Mouse (Mus musculus) spleen, adult 2 months (tissue): ENCODE data around the gene L1cam.

ENCODE experiments used
- CTCF ChIP-seq: fragments of 200-500 bp; IDR thresholded peaks from 2 replicates; pipeline ENCODE4 v1.5.1; 2011; ENCODE audit warnings: mild to moderate bottlenecking, inconsistent platforms; ENCODE audit not compliant: insufficient read depth, insufficient read length, insufficient replicate concordance; ENCODE audit errors: extremely low read depth
- POLR2A ChIP-seq: fragments of 200-500 bp; IDR thresholded peaks from 2 replicates; pipeline ENCODE4 v1.6.1; 2011; ENCODE audit warnings: low read depth, low read length, inconsistent platforms

- no peak for TF ChIP-seq CTCF
- TF ChIP-seq POLR2A, result no peak
Observed at GRCm38 (mm10) chrX:73877014-73877413, 18.9 kb downstream of the L1cam start.
